Mouse (Mus musculus): Measurements from ENCODE around the gene Lman2.
A peak's percentile ranks its signal among the peaks of the same experiment; 100 is the strongest.

Gene Lman2

GRCm38 (mm10) chr13:55370234-55370633, 7.7 kb upstream of the Lman2 start:
- DNase-seq = peak; percentile 77

DNA sequence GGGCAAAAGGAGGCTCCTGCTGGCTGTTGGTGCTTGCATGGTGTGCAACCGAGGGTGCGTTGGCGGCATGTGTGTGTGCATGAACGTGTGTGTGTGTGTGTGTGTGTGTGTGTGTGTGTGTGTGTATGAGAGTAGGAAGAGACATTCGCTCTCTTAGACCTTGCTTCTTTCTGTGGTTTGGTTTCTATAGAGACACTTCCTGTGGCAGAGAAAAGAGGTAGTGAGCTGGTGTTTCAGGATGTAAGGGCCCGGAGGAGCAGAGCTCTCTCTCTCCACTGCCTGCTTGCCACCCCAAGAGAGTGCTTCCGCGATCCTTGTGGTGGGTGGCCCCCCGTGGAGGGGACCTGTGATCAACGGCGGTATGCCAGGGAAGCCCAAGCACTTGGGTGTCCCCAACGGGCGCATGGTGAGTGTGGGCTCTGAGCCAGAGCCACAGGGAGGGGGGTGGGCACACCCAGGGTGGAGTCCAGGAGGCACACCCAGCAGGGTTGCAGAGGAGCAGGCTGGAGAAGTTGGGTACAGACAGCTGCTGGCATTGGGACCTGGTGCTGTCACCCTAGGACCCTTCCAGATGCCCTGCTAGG, 7.0 kb upstream of the Lman2 start, which contains the start of gene Rgs14:
Gene Rgs14, plus strand, starts transcription at position 202 of the 584 bp plus-strand sequence.
- DNase-seq = peak; percentile 17

GRCm38 (mm10) chr13:55368401-55368800, 5.8 kb upstream of the Lman2 start:
- peak; percentile 50 for DNase-seq

GRCm38 (mm10) chr13:55361974-55362452, 570 bp downstream of the Lman2 start:
- DNase-seq = peak; percentile 29

DNA sequence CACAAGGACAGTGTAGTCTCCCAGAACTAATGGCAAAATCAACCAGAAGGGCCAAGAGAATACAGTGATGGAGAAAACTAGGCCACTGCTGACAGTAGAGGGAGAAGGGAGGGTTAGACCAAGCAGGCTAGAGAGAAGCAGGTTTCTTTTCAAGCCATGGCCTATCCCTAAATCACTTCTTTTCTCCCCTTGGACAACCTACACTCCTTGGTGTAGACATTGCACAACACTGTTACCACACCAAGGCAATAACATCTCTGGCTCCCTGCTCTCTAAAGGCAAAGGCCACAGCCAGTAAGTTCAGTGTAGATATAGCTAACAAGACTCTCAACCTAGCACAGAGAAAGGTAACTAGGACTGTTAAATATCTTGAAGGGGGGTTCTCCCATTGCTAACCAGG, 1.4 kb downstream of the Lman2 start:
- DNase-seq = no peak

- no peak for DNase-seq
These were observed 15.8 kb downstream of the Lman2 start for GRCm38 (mm10) chr13:55346745-55347144.

GRCm38 (mm10) chr13:55344286-55344685, 18.3 kb downstream of the Lman2 start:
- no peak for DNase-seq

DNA sequence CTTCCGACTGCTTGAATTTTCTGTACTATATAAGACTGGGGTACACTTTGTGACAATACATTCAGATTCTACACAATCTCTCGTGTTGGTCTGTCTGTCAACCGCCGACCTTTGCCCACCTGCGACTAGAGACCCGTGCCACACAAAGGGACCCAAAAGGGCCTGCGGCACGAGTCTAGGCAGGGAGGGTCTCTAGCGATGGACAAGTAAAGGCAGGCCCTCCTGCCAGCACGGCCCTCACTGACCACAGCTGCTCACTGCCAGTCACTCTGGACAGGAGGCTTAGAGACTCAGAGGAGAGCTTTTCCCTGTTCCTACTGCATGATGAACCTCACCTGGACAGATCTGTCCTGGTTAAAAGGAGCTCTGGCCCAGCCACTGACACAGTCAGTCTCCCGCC, 20.1 kb downstream of the Lman2 start:
- no peak for DNase-seq

DNA sequence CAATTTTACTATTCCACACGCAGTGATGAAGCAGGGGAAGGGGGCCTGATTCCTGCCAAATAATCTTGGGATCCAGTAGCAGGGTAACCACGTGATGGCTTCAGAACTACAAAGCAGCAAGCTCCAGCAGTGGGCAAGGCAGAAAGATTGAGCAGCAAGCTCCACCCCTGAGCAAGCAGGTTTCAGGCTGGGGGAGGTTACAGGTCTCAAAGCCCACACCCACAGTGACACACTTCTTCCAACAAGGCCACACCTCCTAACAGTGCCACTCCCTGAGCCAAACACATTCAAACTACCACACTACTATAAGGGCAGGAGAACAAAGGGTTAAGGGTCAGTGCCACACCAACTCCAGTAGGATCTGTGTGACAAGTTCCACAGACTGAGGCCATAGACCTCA, 23.3 kb downstream of the Lman2 start:
- DNase-seq = no peak

- no peak for DNase-seq
These were observed 24.2 kb downstream of the Lman2 start for GRCm38 (mm10) chr13:55338131-55339054.

DNA sequence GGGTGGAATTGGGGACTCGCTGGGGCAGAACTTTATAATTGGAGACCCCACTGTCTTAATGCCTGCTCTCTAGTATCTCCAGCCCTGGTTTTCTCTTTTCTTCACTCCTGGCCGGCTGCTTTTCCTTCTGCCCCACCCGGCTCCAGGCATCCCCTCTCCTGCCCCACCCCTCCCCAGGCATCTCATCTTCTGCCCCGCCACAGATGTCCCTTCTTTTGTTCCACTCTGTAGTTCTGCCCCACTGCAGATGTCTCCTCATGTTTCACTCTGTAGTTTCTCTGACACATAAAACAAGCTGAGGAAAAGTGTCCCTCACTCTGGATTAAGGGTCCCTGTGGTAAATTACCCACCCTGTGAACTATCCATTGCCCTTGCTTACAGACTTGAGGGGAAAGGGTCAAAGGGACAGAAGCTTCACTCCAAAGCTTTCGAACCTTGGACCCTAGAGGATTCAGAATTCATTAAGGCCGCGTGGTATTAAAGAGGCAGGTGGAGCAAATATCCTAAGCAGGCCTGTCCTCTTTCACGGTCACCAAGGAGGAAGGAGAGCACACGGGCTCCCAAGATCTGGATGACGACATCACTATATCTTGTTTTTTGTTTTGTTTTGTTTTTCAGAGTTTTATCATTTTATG, 25.1 kb downstream of the Lman2 start:
- peak; percentile 62 for DNase-seq

DNA sequence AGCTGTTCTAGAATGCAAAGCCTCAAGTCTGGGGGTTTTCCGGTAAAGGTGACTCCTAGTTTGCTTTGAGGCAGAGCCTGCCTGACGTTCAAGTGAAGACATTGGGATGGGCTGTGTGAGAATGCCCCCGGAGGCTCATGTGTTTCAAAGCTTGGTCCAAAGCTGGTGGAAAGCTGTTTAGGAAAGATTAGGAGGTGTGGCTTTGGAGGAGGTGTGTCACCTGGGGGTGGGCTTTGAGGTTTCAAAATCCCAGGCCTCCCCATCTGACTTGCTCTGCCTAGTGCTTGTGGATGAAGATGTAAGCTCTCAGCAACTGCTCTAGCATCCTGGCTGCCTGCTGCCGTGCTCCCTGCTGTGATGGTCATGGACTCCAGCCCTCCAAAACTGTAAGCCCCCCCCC, 26.9 kb downstream of the Lman2 start:
- DNase-seq = no peak

GRCm38 (mm10) chr13:55332331-55332730, 30.3 kb downstream of the Lman2 start:
- no peak for DNase-seq

- no peak for DNase-seq
These were observed 31.8 kb downstream of the Lman2 start for GRCm38 (mm10) chr13:55330567-55331400.

DNA sequence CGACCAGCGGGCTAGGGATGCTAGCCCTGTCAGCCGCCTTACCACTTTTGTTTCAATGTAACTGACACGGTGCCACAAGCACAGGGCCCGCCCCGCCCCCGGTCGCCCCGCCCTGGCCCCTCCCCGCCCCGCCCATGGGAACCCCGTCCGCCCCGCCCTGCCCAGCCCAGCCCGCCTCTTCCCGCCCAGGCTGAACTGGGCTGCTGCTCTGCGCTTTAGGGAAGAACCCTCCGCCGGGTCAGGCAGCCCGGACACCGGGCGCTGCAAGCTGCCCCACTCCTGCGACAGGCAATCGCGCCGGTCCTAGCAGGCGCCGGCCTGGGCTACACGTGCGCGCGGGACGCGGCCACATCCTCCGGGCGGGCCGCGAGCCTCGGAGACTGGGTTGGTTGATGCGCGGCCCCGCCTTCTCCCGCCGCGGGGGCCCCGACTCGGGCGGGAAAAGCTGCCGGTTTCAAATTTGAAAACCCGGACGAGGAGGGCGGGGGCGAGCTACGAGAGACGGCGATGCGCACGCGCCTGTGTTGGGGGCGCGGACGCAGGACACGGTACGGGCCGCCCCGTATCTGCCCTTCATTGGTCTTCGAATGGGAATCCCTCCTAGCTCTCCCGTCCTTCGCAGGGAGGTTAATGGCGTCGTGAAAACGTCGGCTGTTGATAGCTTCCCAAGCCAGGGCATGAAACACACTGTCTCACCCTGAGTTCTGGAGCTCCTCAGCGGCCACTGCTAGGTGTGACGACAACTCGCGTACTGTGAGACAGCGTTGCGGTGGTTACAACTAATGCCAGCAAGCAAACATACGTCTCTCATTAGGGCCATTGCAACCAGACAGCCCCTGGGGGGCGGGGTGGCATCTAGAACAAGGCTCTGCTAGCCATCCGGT, 32.7 kb downstream of the Lman2 start, which contains the start of gene Mxd3:
Gene Mxd3, minus strand, starts transcription at position 141 of the 884 bp plus-strand sequence.
- DNase-seq = peak; percentile 82

DNA sequence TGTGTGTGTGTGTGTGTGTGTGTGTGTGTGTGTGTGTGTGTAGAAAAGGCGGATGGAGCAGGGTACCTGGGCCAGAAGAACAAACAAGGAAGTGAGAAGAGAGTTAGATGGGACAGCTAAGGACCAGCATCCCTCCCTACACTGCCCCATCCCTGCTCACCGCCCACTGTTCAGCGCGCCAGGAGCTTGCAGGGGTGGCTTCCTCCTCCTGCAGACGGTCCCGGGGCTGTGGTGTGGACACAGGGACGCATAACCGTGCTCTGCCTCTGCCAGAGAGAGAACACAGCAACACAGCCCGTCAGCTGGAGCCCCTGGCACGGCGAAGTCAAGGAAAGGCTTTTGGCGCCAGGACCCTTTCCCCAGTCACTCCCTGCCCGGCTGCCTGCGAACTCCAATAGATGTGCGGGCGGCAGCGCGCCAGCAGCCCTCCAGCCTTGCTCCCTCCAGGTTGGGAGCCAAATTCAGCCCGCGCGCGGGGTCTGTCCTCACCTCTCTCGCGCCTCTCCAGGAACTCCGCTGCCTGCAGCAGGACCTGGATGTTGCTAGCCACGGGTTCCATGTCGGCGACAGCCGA, 33.4 kb downstream of the Lman2 start:
- peak; percentile 33 for DNase-seq

DNA sequence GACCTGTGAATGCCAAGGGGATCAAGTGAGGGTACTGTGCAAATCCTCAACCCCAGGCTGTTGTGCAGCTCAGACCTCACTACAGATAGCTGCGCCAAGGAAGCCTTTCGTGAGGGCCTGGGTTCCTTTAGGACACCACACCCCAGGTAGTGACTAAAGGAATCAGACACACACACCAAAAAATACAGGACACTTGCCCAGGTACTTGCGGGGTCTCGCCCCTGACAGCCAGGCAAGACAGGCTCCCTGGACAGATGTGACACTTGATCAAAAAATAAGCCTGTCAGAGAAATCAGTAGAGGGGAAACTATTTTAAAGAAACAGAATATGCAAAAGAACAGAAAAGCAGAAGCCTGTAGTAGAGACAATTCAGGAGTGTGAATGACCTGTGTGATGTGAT, 33.9 kb downstream of the Lman2 start:
- DNase-seq = no peak

DNA sequence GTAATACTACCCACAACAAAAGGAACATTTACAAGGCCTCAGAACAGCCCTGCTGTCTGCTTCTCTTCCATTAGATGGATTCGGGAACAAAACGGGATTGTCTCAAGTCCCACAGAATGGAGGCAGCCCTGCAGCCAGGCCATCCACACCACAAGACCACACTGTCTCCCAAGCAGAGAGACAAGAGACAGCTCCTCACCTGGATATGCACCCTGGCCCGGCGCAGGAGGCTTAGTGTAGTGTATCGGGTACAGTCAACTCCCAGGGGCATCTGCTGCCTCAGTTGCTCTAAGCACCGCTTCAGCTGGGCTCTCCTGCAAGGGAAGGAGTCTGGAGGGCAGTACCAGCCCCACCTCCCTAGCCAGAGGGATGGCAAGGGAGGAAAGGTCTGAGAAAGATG, 34.4 kb downstream of the Lman2 start:
- no peak for DNase-seq

DNA sequence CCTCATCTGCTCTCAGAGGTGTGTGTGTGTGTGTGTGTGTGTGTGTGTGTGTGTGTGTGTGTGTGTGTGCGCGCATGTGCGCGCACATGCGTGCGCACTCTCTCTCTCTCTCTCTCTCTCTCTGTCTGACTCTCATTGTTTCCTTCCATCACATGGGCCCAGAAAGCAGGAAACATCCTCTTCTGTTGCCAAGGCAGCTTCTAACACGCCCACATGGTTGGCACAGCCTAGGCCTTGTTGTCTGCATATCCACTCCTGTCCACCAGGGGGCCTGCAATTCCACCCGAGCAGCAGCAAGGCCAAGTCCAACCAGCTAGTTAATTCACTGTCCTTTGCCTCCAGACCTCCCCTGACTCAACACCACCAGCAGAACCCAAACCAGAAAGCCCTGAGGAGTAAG, 35.0 kb downstream of the Lman2 start:
- peak; percentile 93 for DNase-seq

- DNase-seq = no peak
These were observed 35.4 kb downstream of the Lman2 start for GRCm38 (mm10) chr13:55327169-55327568.

DNA sequence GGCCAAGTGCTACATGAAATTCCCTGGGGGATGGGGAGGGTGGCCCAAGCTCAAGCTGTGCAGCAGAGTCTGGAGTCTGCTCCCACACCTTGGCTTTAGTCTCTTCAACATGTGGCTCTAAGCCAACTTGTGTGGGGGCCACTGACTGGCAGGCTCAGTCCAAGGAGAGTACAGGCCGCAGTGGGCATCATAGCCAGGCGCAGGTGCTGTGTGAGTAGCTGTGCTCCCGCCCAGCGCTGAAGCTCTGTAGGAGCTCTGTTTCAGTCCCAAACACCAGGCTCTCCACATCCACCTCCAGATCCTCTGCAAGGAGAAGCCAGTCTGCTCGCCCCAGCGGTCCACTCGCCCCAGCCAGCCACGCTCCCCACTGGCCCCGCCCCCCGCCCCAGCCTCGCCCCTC, 37.0 kb downstream of the Lman2 start:
- no peak for DNase-seq
